Mouse (Mus musculus): ENCODE data around the gene Golgb1.

The Golgb1 gene

DNA sequence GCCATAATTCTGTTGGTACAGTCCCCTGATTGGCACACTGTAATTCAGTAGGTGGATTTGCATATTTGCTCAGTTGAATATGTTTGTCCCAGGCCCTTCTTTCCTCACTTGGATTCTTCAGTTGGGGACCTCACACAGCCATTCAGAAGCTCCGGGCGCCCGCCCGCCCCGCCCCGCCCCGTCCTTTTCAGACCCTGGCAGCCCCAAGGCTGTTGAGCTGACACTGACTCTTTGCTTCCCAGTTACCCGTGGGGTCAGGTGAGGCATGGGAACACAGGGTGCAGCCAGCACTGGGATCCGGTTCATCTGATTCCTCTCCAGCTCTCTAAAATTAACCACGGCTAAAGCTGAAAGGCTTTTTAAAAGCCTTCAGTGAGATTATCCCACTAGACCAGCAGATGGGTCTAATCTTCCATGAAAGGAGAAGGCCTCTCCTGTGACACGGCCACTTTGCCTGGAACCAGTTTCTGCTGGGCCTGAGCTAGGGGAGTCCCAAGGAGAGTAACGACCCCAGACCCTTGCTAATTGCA is 70.0 kb downstream of the Golgb1 start:
- peak; percentile 33 for DNase-seq (ENCODE audit: low spot score)

DNA sequence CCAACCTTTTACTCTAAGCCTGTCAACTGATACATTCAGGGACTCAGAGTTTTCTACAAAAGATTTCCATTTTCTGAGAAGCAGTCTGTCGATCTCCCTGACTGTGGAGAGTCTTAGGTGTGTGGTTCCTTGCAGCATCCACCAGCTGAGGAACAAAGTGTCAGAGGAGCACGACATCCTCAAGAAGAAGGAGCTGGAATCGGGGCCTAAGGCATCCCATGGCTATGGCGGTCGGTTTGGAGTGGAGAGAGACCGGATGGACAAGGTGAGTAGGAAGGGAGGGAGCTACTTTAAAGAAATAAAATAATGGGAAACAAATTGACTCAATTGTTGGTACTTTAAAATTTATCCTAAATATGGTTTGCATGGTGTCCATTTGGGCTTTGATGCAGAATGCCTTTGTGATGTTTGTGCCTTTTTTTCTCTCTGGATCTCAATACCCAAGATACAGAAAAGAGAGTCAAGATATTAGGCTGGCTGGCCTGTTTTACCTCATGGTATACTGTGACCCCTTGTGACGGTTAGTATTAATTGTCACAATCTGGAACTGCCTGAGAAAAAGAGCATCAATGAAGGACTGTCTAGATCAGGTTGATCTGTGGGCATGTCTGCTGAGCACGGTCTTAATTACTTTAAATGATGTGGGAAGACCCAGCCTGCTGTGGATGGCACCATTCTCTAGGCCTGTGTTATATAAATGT is 71.7 kb downstream of the Golgb1 start:
- no peak for DNase-seq (ENCODE audit: low spot score)

DNA sequence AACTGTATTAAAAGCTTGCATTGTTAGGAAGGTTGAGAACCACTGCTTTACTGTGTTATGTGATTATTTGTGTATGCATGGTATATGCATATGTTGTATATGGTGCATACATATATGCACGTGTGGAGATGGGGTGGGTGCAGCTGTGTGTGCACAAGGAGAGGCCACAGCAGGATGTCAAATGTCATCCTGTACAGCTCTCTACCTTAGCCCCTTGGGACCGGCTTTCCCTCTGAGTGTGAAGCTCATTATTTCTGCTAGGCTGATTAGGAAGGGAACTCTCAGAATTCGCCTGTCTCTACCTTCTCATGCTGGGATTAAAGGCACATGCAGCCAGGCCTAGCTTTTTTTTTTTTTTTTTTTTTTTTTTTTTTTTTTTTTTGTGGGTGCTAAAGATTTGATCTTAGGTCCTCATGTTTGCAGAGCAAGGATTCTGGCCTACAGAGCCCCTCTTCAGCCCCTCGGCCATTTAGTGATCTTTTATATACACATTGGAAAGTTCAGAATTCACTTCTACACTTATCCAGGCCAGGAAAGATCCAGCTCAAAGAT is 72.8 kb downstream of the Golgb1 start:
- DNase-seq (ENCODE audit: low spot score) = no peak

DNA sequence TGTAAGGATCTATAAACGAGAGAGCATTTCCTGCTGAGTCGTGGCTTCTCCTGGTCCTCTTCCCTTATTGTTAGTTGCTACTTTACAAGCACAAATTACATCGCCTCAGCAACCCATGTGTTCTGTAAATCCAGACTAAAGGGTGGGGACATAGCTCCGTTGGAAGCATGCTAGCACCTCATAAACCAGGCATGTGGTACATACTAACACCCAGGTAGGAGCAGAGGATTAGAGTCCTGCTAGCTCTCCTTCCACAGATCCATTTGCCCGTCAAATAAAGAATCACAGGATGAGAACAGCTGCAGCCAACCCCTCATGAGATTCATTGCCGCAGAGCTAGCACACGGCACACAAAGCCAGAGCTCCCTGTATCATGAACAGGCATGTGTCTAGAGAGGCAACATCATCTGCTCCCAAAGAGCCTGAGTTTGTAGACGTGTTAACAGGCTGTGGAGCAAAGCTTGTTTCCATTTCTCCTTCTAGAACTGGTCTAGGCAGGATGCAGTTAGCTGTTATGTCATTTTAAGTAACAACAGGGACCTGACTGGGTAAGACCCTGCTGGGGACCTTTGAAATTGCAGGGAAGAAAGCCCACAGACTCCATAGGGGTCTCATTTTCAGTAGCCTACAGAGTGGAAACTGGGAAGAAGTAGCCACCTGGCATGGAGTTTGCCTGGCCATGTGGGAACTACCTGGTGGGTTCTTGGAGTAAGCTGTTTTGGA is 74.8 kb downstream of the Golgb1 start:
- no peak for DNase-seq (ENCODE audit: low spot score)

DNA sequence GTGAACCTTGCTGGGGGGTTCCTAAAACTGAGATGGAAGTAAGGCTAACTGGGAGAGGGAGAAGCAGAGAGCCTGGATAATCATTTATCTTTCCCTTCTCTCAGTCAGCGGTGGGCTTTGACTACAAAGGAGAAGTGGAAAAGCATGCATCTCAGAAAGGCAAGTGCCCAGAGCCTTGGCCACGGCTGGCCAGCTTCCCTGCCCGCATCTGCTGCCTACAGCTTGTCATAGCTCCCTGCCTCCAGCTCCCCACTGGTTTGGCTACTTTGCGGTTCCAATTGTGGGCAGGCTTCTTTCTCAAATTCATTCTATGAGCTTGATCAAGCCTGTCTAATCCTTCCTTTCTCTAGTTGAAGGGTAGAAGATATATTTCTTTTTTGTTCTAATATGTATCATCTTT is 76.1 kb downstream of the Golgb1 start:
- DNase-seq (ENCODE audit: low spot score) = no peak

DNA sequence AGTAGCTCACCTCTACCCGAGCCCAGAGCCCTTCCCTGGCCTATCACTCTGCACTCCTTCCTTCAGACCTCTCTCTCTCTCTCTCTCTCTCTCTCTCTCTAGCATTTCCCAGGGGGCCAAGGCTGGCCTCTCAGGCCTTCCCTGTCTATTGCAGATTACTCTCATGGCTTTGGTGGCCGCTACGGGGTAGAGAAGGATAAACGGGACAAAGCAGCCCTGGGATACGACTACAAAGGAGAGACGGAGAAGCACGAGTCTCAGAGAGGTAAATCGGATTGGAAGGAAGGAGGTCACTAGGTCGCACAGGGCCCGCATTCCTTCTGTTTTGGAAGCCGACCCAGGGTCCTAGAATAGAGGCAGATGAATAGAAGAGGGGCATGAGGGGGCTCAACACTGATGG is 80.2 kb downstream of the Golgb1 start:
- no peak for DNase-seq (ENCODE audit: low spot score)

DNA sequence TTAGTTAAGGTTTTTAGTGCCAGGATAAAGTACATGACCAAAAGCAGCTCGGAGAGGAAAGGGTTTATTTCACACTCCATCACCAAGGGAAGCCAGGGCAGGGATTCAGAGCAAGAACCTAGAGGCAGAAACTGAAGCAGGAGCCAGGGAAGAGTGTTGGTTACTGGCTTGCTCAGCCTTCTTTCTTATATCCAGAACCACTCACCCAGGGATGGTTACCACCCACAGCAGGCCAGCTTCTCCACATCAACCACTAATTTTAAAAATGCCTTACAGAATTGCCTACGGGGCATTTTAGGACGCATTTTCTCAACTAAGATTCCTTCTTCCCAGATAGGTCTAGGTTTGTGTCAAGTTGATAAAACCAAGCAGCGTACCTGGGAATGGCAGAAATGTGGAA is 88.5 kb downstream of the Golgb1 start:
- no peak for DNase-seq (ENCODE audit: low spot score)

DNA sequence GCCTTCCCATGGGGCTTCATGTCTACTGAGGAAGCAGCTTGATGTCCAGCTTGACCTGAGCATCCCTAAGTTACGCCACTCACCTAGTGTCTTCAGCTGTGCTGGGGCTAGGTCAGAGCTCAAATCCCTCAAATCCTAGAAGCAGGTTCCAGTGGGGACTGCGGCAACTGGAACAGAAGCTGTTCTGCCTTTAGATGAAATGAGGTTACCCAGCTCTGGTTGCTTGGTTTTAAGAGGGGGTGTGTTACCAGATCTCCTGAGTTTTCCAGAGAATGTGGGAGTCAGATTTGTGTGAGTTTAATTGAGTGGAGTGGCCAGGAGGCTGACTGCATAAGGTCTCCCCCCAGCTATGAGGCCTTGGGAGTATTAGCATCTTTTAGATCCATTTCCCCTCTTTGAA is 104.2 kb downstream of the Golgb1 start:
- DNase-seq (ENCODE audit: low spot score) = no peak

Measured in adipocyte (in vitro differentiated cells).